Mouse (Mus musculus) bone marrow, adult 2 months (tissue): ENCODE data around the gene Mgat4a.

Source experiments
- CTCF ChIP-seq: fragments of 200-500 bp; IDR thresholded peaks from 2 replicates; pipeline ENCODE4 v1.5.1; 2011; ENCODE audit warnings: low read length, control low read depth; ENCODE audit not compliant: control insufficient read depth, insufficient read depth
- POLR2A ChIP-seq: fragments of 200-500 bp; IDR thresholded peaks from 2 replicates; pipeline ENCODE4 v1.6.1; 2011; ENCODE audit warnings: low read depth, mild to moderate bottlenecking, control low read depth, low read length, borderline replicate concordance; ENCODE audit not compliant: control insufficient read depth

- TF ChIP-seq POLR2A (no peak), CTCF (no peak)
These were observed 111.9 kb downstream of the Mgat4a start for GRCm38 (mm10) chr1:37428911-37429310.
